Mouse (Mus musculus) CH12.LX (cell line): ENCODE measurements around the gene Tdrd7. TPM values are rescaled to one million over a fixed set of nuclear protein-coding genes. Genes with fewer than 3 reads are reported as not detected.

Source experiments
- DNase-seq: peaks from one replicate; pipeline ENCODE4 v3.0.0-alpha.2; 2013; ENCODE audit errors: extremely low read depth
- H3K27ac ChIP-seq: 2 replicates; pipeline ENCODE4 v1.5.1; 2012; ENCODE audit warnings: low read depth, mild to moderate bottlenecking, control low read depth, moderate library complexity; ENCODE audit not compliant: insufficient read depth
- H3K27me3 ChIP-seq: replicated peaks from 2 replicates; pipeline ENCODE3; 2012; ENCODE audit warnings: inconsistent platforms
- H3K36me3 ChIP-seq, 2 experiments: replicated peaks in 1 of 2; 2 replicates each; pipeline versions ENCODE3 to v1.6.1; 2012; ENCODE audit warnings: inconsistent platforms in 1 of 2, low read length in 1 of 2, mild to moderate bottlenecking in 1 of 2, mixed read lengths in 1 of 2, moderate library complexity in 1 of 2; ENCODE audit not compliant: control insufficient read depth in 1 of 2, insufficient read depth in 1 of 2
- H3K4me1 ChIP-seq, 2 experiments: 2 replicates each; pipeline ENCODE4 v1.6.1; 2012; ENCODE audit warnings: inconsistent platforms in 1 of 2, moderate library complexity in 1 of 2; ENCODE audit not compliant: insufficient read depth in 2 of 2, control insufficient read depth in 1 of 2
- H3K4me2 ChIP-seq: 2 replicates; pipeline ENCODE4 v1.6.1; 2012; ENCODE audit warnings: low read depth, mild to moderate bottlenecking, control low read depth; ENCODE audit not compliant: poor library complexity, insufficient read depth, severe bottlenecking
- H3K4me3 ChIP-seq, 3 experiments: fragments of 150-350 bp in 1 of 3; sonication (generic) in 1 of 3; replicated peaks in 1 of 3; 2 replicates each; pipeline versions ENCODE3 to v1.5.1; 2011 to 2012; ENCODE audit warnings: low read depth in 2 of 3, low read length in 2 of 3, mild to moderate bottlenecking in 2 of 3, moderate library complexity in 2 of 3, control low read depth in 1 of 3, improper control_type of control experiment in 1 of 3, inconsistent platforms in 1 of 3, mixed read lengths in 1 of 3; ENCODE audit not compliant: poor library complexity in 1 of 3
- H3K79me2 ChIP-seq: replicated peaks from 2 replicates; pipeline ENCODE4 v1.6.1; 2012; ENCODE audit warnings: mild to moderate bottlenecking, moderate library complexity; ENCODE audit not compliant: control insufficient read depth, poor library complexity, insufficient read depth, severe bottlenecking; ENCODE audit errors: extremely low read depth
- H3K9ac ChIP-seq: 2 replicates; pipeline ENCODE4 v1.6.1; 2012; ENCODE audit warnings: low read depth, mild to moderate bottlenecking, control low read depth, moderate library complexity; ENCODE audit not compliant: insufficient read depth
- H3K9me3 ChIP-seq: replicated peaks from 2 replicates; pipeline ENCODE3; 2012; ENCODE audit warnings: low read length, inconsistent platforms, mixed read lengths
- BHLHE40 ChIP-seq: IDR thresholded peaks from 2 replicates; pipeline ENCODE4 v1.6.1; 2011; ENCODE audit warnings: mild to moderate bottlenecking, low read depth, low read length, improper control_type of control experiment
- CHD1 ChIP-seq: IDR thresholded peaks from 2 replicates; pipeline ENCODE4 v1.6.1; 2012; ENCODE audit warnings: low read depth, low read length, improper control_type of control experiment, inconsistent platforms
- CHD2 ChIP-seq: IDR thresholded peaks from 2 replicates; pipeline ENCODE4 v1.6.1; 2011; ENCODE audit warnings: low read length, improper control_type of control experiment
- ELF1 ChIP-seq: IDR thresholded peaks from 2 replicates; pipeline ENCODE4 v1.6.1; 2014; ENCODE audit warnings: low read depth, mild to moderate bottlenecking, inconsistent platforms, low read length, improper control_type of control experiment
- HCFC1 ChIP-seq: IDR thresholded peaks from 2 replicates; pipeline ENCODE4 v1.6.1; 2012; ENCODE audit warnings: low read depth, mild to moderate bottlenecking, inconsistent platforms, low read length, improper control_type of control experiment
- JUN ChIP-seq: IDR thresholded peaks from 2 replicates; pipeline ENCODE4 v1.6.1; 2011; ENCODE audit warnings: low read depth, mild to moderate bottlenecking, low read length, improper control_type of control experiment, moderate library complexity; ENCODE audit not compliant: insufficient read depth
- JUND ChIP-seq: conservative IDR thresholded peaks from 2 replicates; pipeline ENCODE4 v1.6.1; 2011; ENCODE audit warnings: low read depth, low read length, improper control_type of control experiment
- KAT2A ChIP-seq: IDR thresholded peaks from 2 replicates; pipeline ENCODE4 v1.6.1; 2012; ENCODE audit warnings: low read length, improper control_type of control experiment, inconsistent platforms; ENCODE audit not compliant: insufficient replicate concordance
- MEF2A ChIP-seq: IDR thresholded peaks from 2 replicates; pipeline ENCODE4 v1.6.1; 2014; ENCODE audit warnings: low read depth, mild to moderate bottlenecking, inconsistent platforms, low read length, improper control_type of control experiment, borderline replicate concordance
- MXI1 ChIP-seq: IDR thresholded peaks from 2 replicates; pipeline ENCODE4 v1.6.1; 2011; ENCODE audit warnings: mild to moderate bottlenecking, low read depth, low read length, improper control_type of control experiment
- MYC ChIP-seq: IDR thresholded peaks from 2 replicates; pipeline ENCODE4 v1.6.1; 2011; ENCODE audit warnings: low read depth, mild to moderate bottlenecking, improper control_type of control experiment, low read length
- NELFE ChIP-seq: IDR thresholded peaks from 2 replicates; pipeline ENCODE4 v1.6.1; 2011; ENCODE audit warnings: low read depth, low read length, improper control_type of control experiment
- POLR2A ChIP-seq: IDR thresholded peaks from 2 replicates; pipeline ENCODE4 v1.6.1; 2011; ENCODE audit warnings: low read depth, mild to moderate bottlenecking, improper control_type of control experiment, low read length
- RAD21 ChIP-seq: IDR thresholded peaks from 2 replicates; pipeline ENCODE4 v1.6.1; 2011; ENCODE audit warnings: low read depth, mild to moderate bottlenecking, low read length, improper control_type of control experiment, moderate library complexity
- SIN3A ChIP-seq: IDR thresholded peaks from 2 replicates; pipeline ENCODE4 v1.6.1; 2012; ENCODE audit warnings: low read length, improper control_type of control experiment, inconsistent platforms
- TBP ChIP-seq: conservative IDR thresholded peaks from 2 replicates; pipeline ENCODE4 v1.6.1; 2011; ENCODE audit warnings: low read depth, low read length, improper control_type of control experiment
- TCF12 ChIP-seq: IDR thresholded peaks from 2 replicates; pipeline ENCODE4 v1.6.1; 2014; ENCODE audit warnings: low read depth, mild to moderate bottlenecking, inconsistent platforms, low read length, improper control_type of control experiment
- UBTF ChIP-seq: IDR thresholded peaks from 2 replicates; pipeline ENCODE4 v1.6.1; 2012; ENCODE audit warnings: low read depth, mild to moderate bottlenecking, inconsistent platforms, low read length, improper control_type of control experiment, moderate library complexity
- USF1 ChIP-seq: IDR thresholded peaks from 2 replicates; pipeline ENCODE4 v1.6.1; 2014; ENCODE audit warnings: low read depth, mild to moderate bottlenecking, inconsistent platforms, low read length, improper control_type of control experiment
- dilution Hi-C: fragments of 300-500 bp; cut with MboI; formaldehyde crosslinking; loops from 2 replicates; pipeline ENCODE4 v1.14.3; 2020; ENCODE audit warnings: low sequenced_read_pairs; ENCODE audit not compliant: extremely low pct_unique_long_range_greater_than_20kb, extremely low pct_ligation_motif_present
- in situ Hi-C: fragments of 300-500 bp; cut with MboI; formaldehyde crosslinking; loops from 3 replicates; pipeline ENCODE4 v1.14.3; 2019; ENCODE audit warnings: low sequenced_read_pairs, low pct_ligation_motif_present, low pct_unique_long_range_greater_than_20kb, mixed read lengths
- polyA plus RNA-seq: library from polyadenylated mRNA; unstranded; fragments of >175 nt; gene quantifications from 2 replicates; pipeline ENCODE4 v1.2.1, GENCODE M21; 2012; ENCODE audit warnings: low read depth; ENCODE audit not compliant: insufficient read length
- total RNA-seq, 2 experiments: library from RNA; depleted of rRNA; stranded (reverse); fragments of 300-350 nt in 1 of 2; fragments of >200 nt in 1 of 2; gene quantifications; 2 replicates each; pipeline ENCODE4 v1.2.3; 2012 to 2014

The Tdrd7 gene
- total and polyA plus RNA-seq, 3 experiments: 1.6 to 2.9 (median 2.7) TPM

GRCm38 (mm10) chr4:46038892-46039751, 74.0 kb downstream of the Tdrd7 start, which contains the start of gene Tmod1:
Gene Tmod1, plus strand, starts transcription at chr4:46038935.
- no peak within 1 kb of the TSS for H3K27ac ChIP-seq

DNA sequence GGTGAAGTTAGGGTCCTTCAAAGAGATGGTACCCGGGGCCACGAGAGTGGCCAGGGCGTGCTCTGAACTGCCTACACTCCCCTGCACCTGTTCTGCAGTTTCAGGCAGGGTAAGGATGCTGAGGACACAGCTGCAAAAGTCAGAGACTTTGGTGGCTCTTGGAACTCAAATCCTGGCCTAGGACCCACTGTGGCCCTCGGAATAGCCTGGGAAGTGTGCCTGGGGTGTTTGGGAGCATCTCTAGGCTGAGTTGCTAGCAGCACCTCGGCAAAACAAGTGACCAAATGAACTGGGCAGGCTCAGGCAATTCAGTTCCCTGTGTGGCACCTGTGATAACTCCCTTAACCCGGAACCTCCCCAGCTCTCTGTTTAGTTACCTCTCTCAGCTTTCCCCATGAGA, 74.8 kb downstream of the Tdrd7 start:
- no peaks in the 10 kb centered on the region for H3K36me3 ChIP-seq
- TF ChIP-seq RAD21 (no peak), MYC (no peak), JUND (no peak), SIN3A (no peak), TCF12 (no peak), CHD1 (0 out of 2 replicates have a peak, but pooled peaks have one; percentile 7), MXI1 (no peak), NELFE (no peak), UBTF (no peak), TBP (no peak), ELF1 (peak; percentile 23; the same call in 1 of the 2 replicates)
- no peak for DNase-seq
- H3K4me2 ChIP-seq: peak overlapping the region; percentile 76
- dilution Hi-C loops (no loop called here), in situ Hi-C loops (no loop called here)
- H3K9ac ChIP-seq: 0 out of 2 replicates have a peak overlapping the region, but pooled peaks have one; percentile 27
- H3K79me2 ChIP-seq: no peaks in the 10 kb centered on the region
- H3K27me3 ChIP-seq: peaks cover 30% of the 10 kb centered on the region
- peak overlapping the region; percentile 46 to 66 (median 61) for H3K4me3 ChIP-seq
- no peaks in the 10 kb centered on the region for H3K9me3 ChIP-seq
- peaks cover 22 to 46% of the 10 kb centered on the region in 2 experiments for H3K4me1 ChIP-seq
- H3K27ac ChIP-seq: no peak overlapping the region

More at GRCm38 (mm10) chr4:46038892-46039751, 74.0 kb downstream of the Tdrd7 start, which contains the start of gene Tmod1:
- Histone ChIP-seq H3K4me1 (peaks cover 22 to 46% of the 10 kb centered on the region in 2 experiments), H3K36me3 (no peaks in the 10 kb centered on the region), H3K9me3 (no peaks in the 10 kb centered on the region), H3K9ac (0 out of 2 replicates have a peak within 1 kb of the TSS, but pooled peaks have one; percentile 1), H3K27me3 (peaks cover 30% of the 10 kb centered on the region), H3K4me2 (peak within 1 kb of the TSS; percentile 76), H3K4me3 (peak within 1 kb of the TSS; percentile 46 to 66 (median 61)), H3K79me2 (no peaks in the 10 kb centered on the region)
- DNase-seq: no peak
- dilution Hi-C loops: no loop called here
- TF ChIP-seq UBTF (peak; percentile 76; the same call in 1 of the 2 replicates), BHLHE40 (peak; percentile 4; the same call in 1 of the 2 replicates), JUN (no peak), KAT2A (no peak), MEF2A (no peak), CHD2 (no peak), HCFC1 (no peak), TCF12 (no peak), POLR2A (no peak), USF1 (no peak), RAD21 (no peak)
- in situ Hi-C loops: no loop called here
